Mouse (Mus musculus) intestine, embryonic 16.5 days (tissue): ENCODE results near the gene Pkp1. TPM values are rescaled to one million over a fixed set of nuclear protein-coding genes. Genes with fewer than 3 reads are reported as not detected.

ENCODE experiments used
- ATAC-seq: fragments of 200-750 bp; cut with Nextera tagmentation; 2 replicates; pipeline ENCODE4 v1.8.0; 2017; ENCODE audit warnings: moderate TSS enrichment, moderate library complexity
- H3K27ac ChIP-seq: fragments of 300-500 bp; sonication (generic); 2 replicates; pipeline ENCODE4 v1.5.1; 2014; ENCODE audit warnings: mild to moderate bottlenecking, low read length
- H3K27me3 ChIP-seq: fragments of 300-500 bp; sonication (generic); replicated peaks from 2 replicates; pipeline ENCODE4 v1.6.1; 2014; ENCODE audit warnings: low read length, control low read depth, mixed read lengths; ENCODE audit not compliant: control insufficient read depth, insufficient read depth
- H3K36me3 ChIP-seq: fragments of 300-500 bp; sonication (generic); 2 replicates; pipeline ENCODE4 v1.6.1; 2014; ENCODE audit warnings: low read length, control low read depth; ENCODE audit not compliant: control insufficient read depth, insufficient read depth
- H3K4me1 ChIP-seq: fragments of 300-500 bp; sonication (generic); 2 replicates; pipeline ENCODE4 v1.6.1; 2014; ENCODE audit warnings: low read length, control low read depth, mixed read lengths; ENCODE audit not compliant: control insufficient read depth, insufficient read depth
- H3K4me2 ChIP-seq: fragments of 300-500 bp; sonication (generic); 2 replicates; pipeline ENCODE4 v1.6.1; 2014; ENCODE audit warnings: low read depth, low read length, control low read depth
- H3K4me3 ChIP-seq: fragments of 300-500 bp; sonication (generic); 2 replicates; pipeline ENCODE4 v1.5.1; 2014; ENCODE audit warnings: mild to moderate bottlenecking, low read length
- H3K9ac ChIP-seq: fragments of 300-500 bp; sonication (generic); 2 replicates; pipeline ENCODE4 v1.6.1; 2014; ENCODE audit warnings: low read depth, low read length
- H3K9me3 ChIP-seq: fragments of 300-500 bp; sonication (generic); 2 replicates; pipeline ENCODE4 v1.6.1; 2016; ENCODE audit warnings: low read length, control low read depth; ENCODE audit not compliant: control insufficient read depth
- WGBS: fragments of 180-500 bp; shearing (Covaris S2); extraction: QIAGEN DNeasy Blood & Tissue Kit; methylation state at CpG from one replicate; pipeline ENCODE4 v1.1.7; 2014; 5-methylcytosine and 5-hydroxymethylcytosine counted together
- polyA plus RNA-seq: library from polyadenylated mRNA; unstranded; fragments of >200 nt; fragmentation: Nextera tagmentation; extraction: Ambion mirVana; gene quantifications from 2 replicates; pipeline ENCODE4 v1.2.1, GENCODE M21; 2015

Pkp1 gene
- polyA plus RNA-seq, 1 experiment from 2014 or later: 0.05 TPM

- Histone ChIP-seq H3K4me2 (no peak overlapping the region), H3K36me3 (no peaks in the 10 kb centered on the region), H3K27ac (peak overlapping the region; percentile 19; the same call in 1 of the 2 replicates), H3K4me3 (no peak overlapping the region), H3K27me3 (no peaks in the 10 kb centered on the region), H3K9ac (0 out of 2 replicates have a peak overlapping the region, but pooled peaks have one; percentile 9), H3K9me3 (no peaks in the 10 kb centered on the region), H3K4me1 (peaks cover 9% of the 10 kb centered on the region; the same call in 1 of the 2 replicates)
- 74% methylated on average over 4 of the region's 4 CpGs for WGBS
- ATAC-seq: peak; percentile 64
These were observed 65.8 kb downstream of the Pkp1 start for GRCm38 (mm10) chr1:135853200-135853599.

- H3K27me3 ChIP-seq: no peaks in the 10 kb centered on the region
- peaks cover 7% of the 10 kb centered on the region; the same call in 1 of the 2 replicates for H3K4me1 ChIP-seq
- no peaks in the 10 kb centered on the region for H3K36me3 ChIP-seq
- H3K27ac ChIP-seq: no peak overlapping the region
- no peak overlapping the region for H3K4me2 ChIP-seq
- peak; percentile 61 for ATAC-seq
- H3K9me3 ChIP-seq: no peaks in the 10 kb centered on the region
- WGBS: 51% methylated on average over 13 of the region's 13 CpGs
- H3K4me3 ChIP-seq: no peak overlapping the region
- H3K9ac ChIP-seq: no peak overlapping the region
These were observed 66.8 kb downstream of the Pkp1 start for GRCm38 (mm10) chr1:135852044-135852756.

GRCm38 (mm10) chr1:135850722-135851512 is 68.1 kb downstream of the Pkp1 start:
- WGBS: 70% methylated on average over 12 of the region's 12 CpGs
- Histone ChIP-seq H3K9me3 (no peaks in the 10 kb centered on the region), H3K36me3 (no peaks in the 10 kb centered on the region), H3K27me3 (no peaks in the 10 kb centered on the region), H3K4me1 (peaks cover 7% of the 10 kb centered on the region; the same call in 1 of the 2 replicates), H3K27ac (no peak overlapping the region), H3K4me3 (no peak overlapping the region), H3K4me2 (no peak overlapping the region), H3K9ac (no peak overlapping the region)
- no peak for ATAC-seq

- Histone ChIP-seq H3K36me3 (no peaks in the 10 kb centered on the region), H3K27me3 (no peaks in the 10 kb centered on the region), H3K4me3 (no peak overlapping the region), H3K4me1 (peaks cover 3% of the 10 kb centered on the region; the same call in 1 of the 2 replicates), H3K4me2 (no peak overlapping the region), H3K9me3 (no peaks in the 10 kb centered on the region), H3K9ac (no peak overlapping the region), H3K27ac (no peak overlapping the region)
- 77% methylated on average over 17 of the region's 17 CpGs for WGBS
- ATAC-seq: no peak
These were observed 71.2 kb downstream of the Pkp1 start for GRCm38 (mm10) chr1:135847611-135848351.

GRCm38 (mm10) chr1:135847139-135847562 is 71.9 kb downstream of the Pkp1 start:
- no peaks in the 10 kb centered on the region for H3K27me3 ChIP-seq
- H3K4me2 ChIP-seq: no peak overlapping the region
- no peak overlapping the region for H3K4me3 ChIP-seq
- no peak overlapping the region for H3K9ac ChIP-seq
- H3K4me1 ChIP-seq: no peaks in the 10 kb centered on the region
- no peak overlapping the region for H3K27ac ChIP-seq
- H3K36me3 ChIP-seq: no peaks in the 10 kb centered on the region
- H3K9me3 ChIP-seq: no peaks in the 10 kb centered on the region
- ATAC-seq: peak; percentile 64
- WGBS: 26% methylated on average over 6 of the region's 6 CpGs

GRCm38 (mm10) chr1:135846632-135847031 is 72.4 kb downstream of the Pkp1 start:
- Histone ChIP-seq H3K9me3 (no peaks in the 10 kb centered on the region), H3K27ac (no peak overlapping the region), H3K4me3 (no peak overlapping the region), H3K4me2 (no peak overlapping the region), H3K27me3 (no peaks in the 10 kb centered on the region), H3K9ac (no peak overlapping the region), H3K4me1 (no peaks in the 10 kb centered on the region), H3K36me3 (no peaks in the 10 kb centered on the region)
- ATAC-seq: 0 out of 2 replicates have a peak, but pooled peaks have one; percentile 10
- WGBS: 81% methylated on average over 5 of the region's 5 CpGs

- Histone ChIP-seq H3K9ac (no peak overlapping the region), H3K27me3 (no peaks in the 10 kb centered on the region), H3K4me2 (no peak overlapping the region), H3K9me3 (no peaks in the 10 kb centered on the region), H3K4me1 (no peaks in the 10 kb centered on the region), H3K4me3 (no peak overlapping the region), H3K36me3 (no peaks in the 10 kb centered on the region), H3K27ac (no peak overlapping the region)
- ATAC-seq: no peak
- WGBS: 68% methylated on average over 6 of the region's 6 CpGs
These were observed 74.5 kb downstream of the Pkp1 start for GRCm38 (mm10) chr1:135844481-135844880.

GRCm38 (mm10) chr1:135843519-135844262 is 75.3 kb downstream of the Pkp1 start:
- Histone ChIP-seq H3K9me3 (no peaks in the 10 kb centered on the region), H3K36me3 (no peaks in the 10 kb centered on the region), H3K27ac (no peak overlapping the region), H3K4me2 (no peak overlapping the region), H3K4me1 (no peaks in the 10 kb centered on the region), H3K27me3 (no peaks in the 10 kb centered on the region), H3K4me3 (no peak overlapping the region), H3K9ac (no peak overlapping the region)
- 92% methylated on average over 10 of the region's 10 CpGs for WGBS
- ATAC-seq: no peak
